ENCODE assay signal across 15 mouse cellular contexts in the genomic region with DNA sequence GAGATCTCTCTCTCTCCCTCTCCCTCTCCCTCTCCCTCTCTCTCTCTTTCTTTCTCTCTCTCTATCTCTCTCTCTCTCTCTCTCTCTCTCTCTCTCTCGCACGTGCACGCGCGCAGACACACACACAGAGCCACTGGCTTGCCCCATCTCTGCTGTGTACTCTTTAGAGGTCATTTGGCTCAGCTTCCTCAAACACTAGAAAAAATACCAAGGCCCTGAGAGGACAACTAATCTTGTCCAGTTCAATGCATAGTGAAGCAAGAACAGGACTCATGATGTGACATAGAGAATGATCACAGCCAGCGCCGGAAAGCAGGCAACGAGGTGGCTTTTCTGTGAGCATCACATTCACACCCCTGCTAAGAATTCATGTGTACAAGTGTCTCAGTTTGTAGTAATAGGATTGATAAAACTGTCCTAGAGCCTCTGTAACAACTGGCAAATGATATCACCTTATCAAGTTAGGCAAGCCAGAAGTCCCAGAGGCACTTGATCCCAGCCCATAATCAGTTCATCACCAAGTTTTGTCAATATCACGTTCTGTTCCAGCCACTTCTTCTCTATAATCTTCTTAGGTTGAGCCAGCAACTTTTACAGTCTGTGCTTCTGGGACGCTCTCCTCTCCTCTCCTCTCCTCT.
"Had no signal": no experiment of that assay in that cellular context is flagged by ENCODE, and none has a peak within 500 bp of the region (broad histone marks: within the 10 kb centered on the region; RNA-seq: fewer than 3 reads in every experiment).

No protein-coding gene starts in this region.

- H3K27ac ChIP-seq: limb, embryonic 13.5 days; midbrain, embryonic 12.5 days; neural tube, embryonic 15.5 days had no signal

- H3K36me3 ChIP-seq: limb, embryonic 13.5 days; midbrain, embryonic 12.5 days; neural tube, embryonic 15.5 days had no signal

- ATAC-seq: intestine, embryonic 16.5 days; midbrain, embryonic 16.5 days had no signal

- H3K9me3 ChIP-seq: limb, embryonic 13.5 days; megakaryocyte, embryonic 14.5 days; midbrain, embryonic 12.5 days; neural tube, embryonic 15.5 days had no signal

- H3K4me3 ChIP-seq: limb, embryonic 13.5 days; megakaryocyte, embryonic 14.5 days; midbrain, embryonic 12.5 days; neural tube, embryonic 15.5 days had no signal

- H3K9ac ChIP-seq: limb, embryonic 13.5 days; midbrain, embryonic 12.5 days; neural tube, embryonic 15.5 days had no signal

- DNase-seq: kidney, adult 8-10 months; kidney, postnatal 25 days; left cerebral cortex, postnatal 4 days; lung, adult 2 months; lung, postnatal 4 days; right cerebral cortex, adult 18-20 months; right cerebral cortex, postnatal 25 days; thymus, adult 18-20 months; thymus, postnatal 14 days had no signal

- H3K4me2 ChIP-seq: limb, embryonic 13.5 days; midbrain, embryonic 12.5 days; neural tube, embryonic 15.5 days had no signal

- H3K4me1 ChIP-seq: neural tube, embryonic 15.5 days had no signal

- H3K27me3 ChIP-seq: limb, embryonic 13.5 days; midbrain, embryonic 12.5 days; neural tube, embryonic 15.5 days had no signal
